Mouse (Mus musculus) kidney, embryonic 14.5 days (tissue): ENCODE data around the gene Gcsh. TPM values are rescaled to one million over a fixed set of nuclear protein-coding genes. Genes with fewer than 3 reads are reported as not detected.

Source experiments
- ATAC-seq: fragments of 200-750 bp; cut with Nextera tagmentation; 2 replicates; pipeline ENCODE4 v1.8.0; 2017; ENCODE audit warnings: moderate number of reproducible peaks, mild to moderate bottlenecking, moderate TSS enrichment, moderate library complexity; ENCODE audit not compliant: low FRiP score, low TSS enrichment
- H3K27ac ChIP-seq: fragments of 300-500 bp; sonication (generic); 2 replicates; pipeline ENCODE4 v1.5.1; 2014; ENCODE audit warnings: low read depth, mild to moderate bottlenecking, low read length, moderate library complexity, mixed read lengths
- H3K27me3 ChIP-seq: fragments of 300-500 bp; sonication (generic); 2 replicates; pipeline ENCODE4 v1.6.1; 2014; ENCODE audit warnings: mild to moderate bottlenecking, low read length; ENCODE audit not compliant: control insufficient read depth, insufficient read depth
- H3K36me3 ChIP-seq: fragments of 300-500 bp; sonication (generic); 2 replicates; pipeline ENCODE4 v1.6.1; 2014; ENCODE audit warnings: low read length, mixed read lengths; ENCODE audit not compliant: control insufficient read depth, insufficient read depth
- H3K4me1 ChIP-seq: fragments of 300-500 bp; sonication (generic); 2 replicates; pipeline ENCODE4 v1.6.1; 2014; ENCODE audit warnings: low read length, mixed read lengths; ENCODE audit not compliant: control insufficient read depth, insufficient read depth
- H3K4me2 ChIP-seq: fragments of 300-500 bp; sonication (generic); replicated peaks from 2 replicates; pipeline ENCODE4 v1.6.1; 2014; ENCODE audit warnings: low read depth, mild to moderate bottlenecking, low read length
- H3K4me3 ChIP-seq: fragments of 300-500 bp; sonication (generic); 2 replicates; pipeline ENCODE4 v1.5.1; 2014; ENCODE audit warnings: mild to moderate bottlenecking, low read length
- H3K9ac ChIP-seq: fragments of 300-500 bp; sonication (generic); 2 replicates; pipeline ENCODE4 v1.6.1; 2014; ENCODE audit warnings: low read depth, mild to moderate bottlenecking, low read length, moderate library complexity
- H3K9me3 ChIP-seq: fragments of 300-500 bp; sonication (generic); 2 replicates; pipeline ENCODE4 v1.6.1; 2016; ENCODE audit warnings: low read length; ENCODE audit not compliant: control insufficient read depth
- WGBS: fragments of 180-500 bp; shearing (Covaris S2); extraction: QIAGEN DNeasy Blood & Tissue Kit; methylation state at CpG from one replicate; pipeline ENCODE4 v1.1.7; 2014; 5-methylcytosine and 5-hydroxymethylcytosine counted together
- polyA plus RNA-seq: library from polyadenylated mRNA; unstranded; fragments of >200 nt; fragmentation: Nextera tagmentation; extraction: Ambion mirVana; gene quantifications from 2 replicates; pipeline ENCODE4 v1.2.1, GENCODE M21; 2014

The Gcsh gene
- polyA plus RNA-seq, 1 experiment from 2014 or later: 198 TPM

GRCm38 (mm10) chr8:116952428-116952827, 40.9 kb downstream of the Gcsh start:
- Histone ChIP-seq H3K4me1 (no peaks in the 10 kb centered on the region), H3K9ac (no peak overlapping the region), H3K4me3 (no peak overlapping the region), H3K36me3 (peaks cover 43% of the 10 kb centered on the region), H3K27me3 (no peaks in the 10 kb centered on the region), H3K27ac (no peak overlapping the region), H3K4me2 (no peak overlapping the region), H3K9me3 (no peaks in the 10 kb centered on the region)
- 92% methylated on average over 8 of the region's 8 CpGs for WGBS
- no peak for ATAC-seq

DNA sequence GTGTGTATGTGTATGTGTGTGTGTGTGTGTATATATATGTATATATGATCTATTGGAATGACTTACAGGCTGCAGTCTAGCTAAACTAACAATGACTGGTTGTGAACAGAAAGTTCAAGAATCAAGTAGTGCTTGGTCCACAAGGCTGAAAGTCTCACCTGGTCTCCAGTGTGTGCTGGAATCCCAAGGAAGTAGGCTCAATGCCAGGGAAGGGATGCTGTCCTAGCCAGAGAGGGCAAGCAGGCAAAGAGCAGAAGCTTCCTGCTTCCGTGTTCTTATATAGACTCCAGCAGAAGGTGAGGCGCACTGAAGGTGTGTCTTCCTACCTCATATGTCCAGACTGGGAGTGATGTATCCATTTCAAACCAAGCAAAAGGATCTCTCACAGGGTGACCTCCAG, 41.6 kb downstream of the Gcsh start:
- Histone ChIP-seq H3K27me3 (no peaks in the 10 kb centered on the region), H3K27ac (no peak overlapping the region), H3K4me2 (no peak overlapping the region), H3K4me3 (no peak overlapping the region), H3K4me1 (no peaks in the 10 kb centered on the region), H3K9ac (no peak overlapping the region), H3K9me3 (no peaks in the 10 kb centered on the region), H3K36me3 (peaks cover 37% of the 10 kb centered on the region)
- no peak for ATAC-seq
- 91% methylated on average over 2 of the region's 2 CpGs for WGBS

DNA sequence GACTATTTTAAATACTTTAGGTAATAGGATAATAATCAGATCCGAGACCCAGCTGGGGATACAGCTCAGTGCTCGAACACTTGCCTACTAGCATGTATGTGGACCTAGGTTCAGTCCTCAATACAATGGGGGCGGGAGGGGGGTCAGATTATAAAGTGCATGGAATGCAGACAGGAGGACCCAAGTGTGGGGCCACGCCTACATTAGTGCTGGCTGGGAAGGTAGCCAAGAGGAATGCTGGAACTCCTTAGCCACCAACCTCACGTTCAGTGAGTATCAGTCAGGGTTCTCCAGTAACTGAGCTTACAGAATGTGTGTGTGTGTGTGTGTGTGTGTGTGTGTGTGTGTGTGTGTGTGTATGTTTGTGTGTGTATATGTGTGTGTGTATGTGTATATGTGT, 42.0 kb downstream of the Gcsh start:
- no peak overlapping the region for H3K4me2 ChIP-seq
- WGBS: 67% methylated on average over 5 of the region's 5 CpGs
- H3K36me3 ChIP-seq: peaks cover 33% of the 10 kb centered on the region
- no peak overlapping the region for H3K4me3 ChIP-seq
- no peak; the same call in 1 of the 2 replicates for ATAC-seq
- H3K9me3 ChIP-seq: no peaks in the 10 kb centered on the region
- no peak overlapping the region for H3K27ac ChIP-seq
- no peaks in the 10 kb centered on the region for H3K4me1 ChIP-seq
- H3K27me3 ChIP-seq: no peaks in the 10 kb centered on the region
- no peak overlapping the region for H3K9ac ChIP-seq

DNA sequence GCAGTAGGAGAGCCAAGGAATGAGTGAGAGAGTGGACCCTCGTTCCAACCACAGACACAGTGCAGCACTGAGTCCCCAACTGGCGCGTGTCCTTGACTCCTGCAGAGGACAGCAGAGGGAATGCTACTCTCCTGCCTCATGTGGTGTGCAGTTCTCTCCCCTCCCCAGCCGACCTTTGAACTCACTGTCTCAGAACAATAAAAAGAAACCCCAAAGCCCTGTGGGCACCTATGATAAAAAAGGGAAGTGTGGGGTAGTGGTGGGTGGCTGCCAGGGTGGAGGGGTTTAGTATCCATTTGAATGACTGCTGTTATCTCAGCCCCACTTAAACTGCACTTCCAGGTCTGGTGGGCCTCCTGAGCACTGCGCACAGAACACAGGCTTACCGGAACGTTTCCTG, 45.7 kb downstream of the Gcsh start:
- H3K27ac ChIP-seq: no peak overlapping the region
- no peaks in the 10 kb centered on the region for H3K36me3 ChIP-seq
- H3K4me2 ChIP-seq: no peak overlapping the region
- no peaks in the 10 kb centered on the region for H3K4me1 ChIP-seq
- no peak overlapping the region for H3K4me3 ChIP-seq
- H3K9ac ChIP-seq: no peak overlapping the region
- WGBS: 87% methylated on average over 7 of the region's 7 CpGs
- no peaks in the 10 kb centered on the region for H3K27me3 ChIP-seq
- no peaks in the 10 kb centered on the region for H3K9me3 ChIP-seq
- ATAC-seq: no peak

DNA sequence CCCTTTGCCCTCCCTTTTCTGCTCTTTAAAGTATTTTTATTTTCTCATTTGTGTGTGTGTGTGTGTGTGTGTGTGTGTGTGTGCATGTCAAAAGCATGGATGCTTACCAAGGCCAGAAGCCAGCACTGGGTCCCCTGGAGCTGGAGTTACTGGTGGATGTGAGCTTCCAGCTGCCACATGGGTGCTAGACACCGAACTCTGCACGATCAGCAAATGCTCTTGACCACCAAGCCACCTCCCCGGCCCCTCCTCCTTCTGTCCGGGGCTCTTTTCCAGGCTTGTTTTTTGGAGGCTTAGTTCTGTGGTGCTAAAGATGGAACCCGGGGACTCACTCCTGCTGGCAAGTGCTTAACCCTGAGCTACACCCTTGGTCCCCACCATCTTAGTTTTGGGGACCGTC, 46.5 kb downstream of the Gcsh start:
- Histone ChIP-seq H3K4me3 (no peak overlapping the region), H3K27me3 (no peaks in the 10 kb centered on the region), H3K36me3 (no peaks in the 10 kb centered on the region), H3K4me1 (no peaks in the 10 kb centered on the region), H3K9ac (no peak overlapping the region), H3K27ac (no peak overlapping the region), H3K4me2 (no peak overlapping the region), H3K9me3 (no peaks in the 10 kb centered on the region)
- no peak for ATAC-seq
- 83% methylated on average over 6 of the region's 6 CpGs for WGBS

DNA sequence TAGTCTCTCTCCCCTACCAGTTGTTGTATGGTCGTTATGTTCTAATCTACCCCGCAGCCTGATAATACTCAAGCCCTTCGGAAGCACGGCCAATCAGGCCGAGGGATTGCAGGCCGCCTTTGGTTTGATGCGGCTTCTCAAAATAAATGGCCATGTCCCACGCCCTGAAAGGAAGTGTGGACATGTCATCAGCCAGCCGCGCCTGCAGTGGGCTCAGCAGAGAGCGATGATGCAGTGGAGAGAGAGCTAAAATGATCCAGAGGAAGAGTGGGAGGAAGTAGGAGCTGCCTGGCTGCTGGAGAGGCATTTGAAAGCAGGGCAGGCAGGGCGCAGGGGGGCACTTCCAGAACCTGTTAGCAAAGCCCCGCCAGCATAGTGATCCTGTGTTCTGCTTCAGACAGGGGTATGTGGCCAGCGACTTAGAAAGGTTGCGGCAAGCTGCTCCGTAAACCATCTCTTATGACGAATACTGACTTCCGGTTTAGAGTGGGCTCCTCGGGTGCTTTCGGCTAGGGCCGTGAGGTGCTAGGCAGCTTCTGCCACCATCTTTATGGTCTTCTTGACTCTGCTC, 47.0 kb downstream of the Gcsh start:
- no peak for ATAC-seq
- Histone ChIP-seq H3K27ac (no peak overlapping the region), H3K9ac (no peak overlapping the region), H3K27me3 (no peaks in the 10 kb centered on the region), H3K4me1 (no peaks in the 10 kb centered on the region), H3K36me3 (no peaks in the 10 kb centered on the region), H3K9me3 (no peaks in the 10 kb centered on the region), H3K4me3 (no peak overlapping the region), H3K4me2 (no peak overlapping the region)
- 72% methylated on average over 21 of the region's 21 CpGs for WGBS

GRCm38 (mm10) chr8:116945169-116945910, 48.0 kb downstream of the Gcsh start:
- no peaks in the 10 kb centered on the region for H3K9me3 ChIP-seq
- H3K27ac ChIP-seq: no peak overlapping the region
- whole genome bisulfite sequencing: 84% methylated on average over 9 of the region's 9 CpGs
- no peak overlapping the region for H3K9ac ChIP-seq
- no peaks in the 10 kb centered on the region for H3K27me3 ChIP-seq
- ATAC-seq: no peak
- no peak overlapping the region for H3K4me3 ChIP-seq
- H3K4me2 ChIP-seq: no peak overlapping the region
- H3K4me1 ChIP-seq: no peaks in the 10 kb centered on the region
- peaks cover 3% of the 10 kb centered on the region; the same call in 1 of the 2 replicates for H3K36me3 ChIP-seq

GRCm38 (mm10) chr8:116944385-116944696, 49.0 kb downstream of the Gcsh start:
- peaks cover 3% of the 10 kb centered on the region; the same call in 1 of the 2 replicates for H3K36me3 ChIP-seq
- H3K9me3 ChIP-seq: no peaks in the 10 kb centered on the region
- H3K27ac ChIP-seq: no peak overlapping the region
- H3K4me3 ChIP-seq: peak overlapping the region; percentile 97
- ATAC-seq: no peak
- no peaks in the 10 kb centered on the region for H3K27me3 ChIP-seq
- H3K4me1 ChIP-seq: no peaks in the 10 kb centered on the region
- H3K4me2 ChIP-seq: peak overlapping the region; percentile 97
- 9% methylated on average over 4 of the region's 4 CpGs for WGBS
- H3K9ac ChIP-seq: peak overlapping the region; percentile 86; the same call in 1 of the 2 replicates

DNA sequence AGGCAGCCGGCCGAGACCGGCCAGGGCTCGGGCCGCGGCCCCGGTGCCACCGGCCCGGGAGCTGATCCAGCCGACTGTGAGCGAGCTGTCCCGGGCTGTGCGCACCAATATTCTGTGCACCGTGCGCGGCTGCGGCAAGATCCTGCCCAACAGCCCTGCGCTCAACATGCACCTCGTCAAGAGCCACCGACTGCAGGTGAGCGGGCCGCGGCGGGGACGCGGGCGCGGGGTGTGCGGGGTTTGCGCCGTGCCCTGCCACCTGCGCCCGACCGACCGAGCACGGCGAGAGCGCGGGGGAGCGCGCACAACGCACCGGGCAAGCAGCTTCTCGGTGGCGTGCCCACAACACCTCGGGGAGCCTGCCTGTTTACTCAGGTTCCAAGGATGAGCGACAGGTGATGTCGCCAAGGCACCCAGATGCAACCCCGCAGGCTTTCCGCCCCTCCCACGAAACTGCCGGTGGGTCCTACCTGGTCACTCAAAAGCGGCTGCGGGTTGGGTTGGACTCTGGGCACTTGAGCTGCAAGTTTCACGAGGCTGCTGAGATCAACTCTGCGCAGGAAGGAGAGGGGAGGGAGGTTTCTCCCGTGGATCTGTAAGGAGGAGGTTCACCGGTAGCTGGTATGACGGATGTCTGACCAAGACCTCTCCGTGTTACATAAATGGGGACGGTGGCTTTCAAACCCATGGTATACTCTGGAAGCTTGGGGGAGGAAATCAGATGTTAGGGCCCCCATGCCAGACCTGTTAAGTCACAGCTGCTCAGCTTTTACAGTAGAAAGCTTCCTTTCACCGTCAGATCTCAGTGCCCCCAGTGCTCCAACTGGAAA, 49.6 kb downstream of the Gcsh start:
- Histone ChIP-seq H3K9me3 (no peaks in the 10 kb centered on the region), H3K27ac (0 out of 2 replicates have a peak overlapping the region, but pooled peaks have one; percentile 37)

More for the DNA sequence above, 49.6 kb downstream of the Gcsh start:
- Histone ChIP-seq H3K9ac (peak overlapping the region; percentile 86), H3K27me3 (no peaks in the 10 kb centered on the region), H3K4me1 (no peaks in the 10 kb centered on the region), H3K36me3 (peaks cover 7% of the 10 kb centered on the region; the same call in 1 of the 2 replicates), H3K4me3 (peak overlapping the region; percentile 97), H3K4me2 (peak overlapping the region; percentile 97)
- under 1% methylated on average over 56 of the region's 62 CpGs for WGBS
- ATAC-seq: peak; percentile 68
